Mouse (Mus musculus) thymus, adult 2 months (tissue): ENCODE results near the gene Yjefn3.

Source experiments
- CTCF ChIP-seq: fragments of 200-500 bp; IDR thresholded peaks from 2 replicates; pipeline ENCODE4 v1.5.1; 2012; ENCODE audit warnings: mild to moderate bottlenecking, control low read depth, low read length, moderate library complexity, borderline replicate concordance; ENCODE audit not compliant: control insufficient read depth, poor library complexity, insufficient read depth; ENCODE audit errors: extremely low read depth
- POLR2A ChIP-seq: fragments of 200-500 bp; IDR thresholded peaks from 2 replicates; pipeline ENCODE4 v1.6.1; 2012; ENCODE audit warnings: mild to moderate bottlenecking, low read length, control low read depth, moderate library complexity; ENCODE audit not compliant: control insufficient read depth, poor library complexity, insufficient read depth; ENCODE audit errors: extremely low read depth

GRCm38 (mm10) chr8:69861251-69861650 lies 41.3 kb downstream of the Yjefn3 start:
- TF ChIP-seq POLR2A (no peak), CTCF (no peak)
